Mouse (Mus musculus) right cerebral cortex, postnatal 4 days (tissue): Measurements from ENCODE around the gene Olfr267.

Experiments used
- DNase-seq: peaks from one replicate; pipeline ENCODE4 v3.0.0-alpha.2; 2022

The Olfr267 gene

DNA sequence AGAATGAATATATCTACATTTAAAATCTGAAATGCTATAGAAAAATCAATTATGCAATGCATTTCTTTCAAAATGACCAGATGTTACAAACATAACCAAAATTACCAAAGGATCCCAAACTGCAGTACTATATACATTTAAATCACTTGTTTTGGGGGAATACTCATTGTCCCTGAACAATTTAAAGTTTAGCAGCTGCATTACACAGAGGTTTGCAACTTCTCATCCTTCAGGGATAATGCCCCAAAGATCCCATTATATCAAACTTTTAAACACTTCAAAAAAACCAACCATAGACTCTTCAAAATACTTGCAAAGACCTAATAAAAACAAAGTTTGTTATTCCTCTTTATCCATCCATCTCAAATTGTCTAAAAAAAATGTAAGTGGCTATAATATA is at the start of gene Olfr267:
Gene Olfr267 (minus strand): TSS at position 101 of the 400 bp plus-strand sequence.
- no peak for DNase-seq

DNA sequence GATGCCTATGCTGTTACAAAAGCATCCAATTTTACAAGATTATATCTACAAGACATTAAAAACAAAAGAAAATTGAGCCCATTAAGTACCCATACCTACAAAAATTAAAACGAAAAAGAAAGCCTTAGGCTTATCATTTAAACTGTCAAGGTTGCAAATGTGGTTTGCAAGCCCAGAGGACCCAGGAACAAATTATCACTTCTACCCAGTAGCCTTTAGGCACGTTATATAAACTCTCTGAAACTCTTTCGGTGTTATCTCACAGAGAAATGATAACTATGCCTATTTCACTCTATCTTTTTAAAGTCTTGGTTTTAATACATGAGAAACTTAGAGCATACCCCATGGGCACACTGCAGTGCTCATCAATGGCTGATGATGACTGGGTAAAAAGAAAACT is 45.4 kb upstream of the Olfr267 start:
- DNase-seq = no peak

DNA sequence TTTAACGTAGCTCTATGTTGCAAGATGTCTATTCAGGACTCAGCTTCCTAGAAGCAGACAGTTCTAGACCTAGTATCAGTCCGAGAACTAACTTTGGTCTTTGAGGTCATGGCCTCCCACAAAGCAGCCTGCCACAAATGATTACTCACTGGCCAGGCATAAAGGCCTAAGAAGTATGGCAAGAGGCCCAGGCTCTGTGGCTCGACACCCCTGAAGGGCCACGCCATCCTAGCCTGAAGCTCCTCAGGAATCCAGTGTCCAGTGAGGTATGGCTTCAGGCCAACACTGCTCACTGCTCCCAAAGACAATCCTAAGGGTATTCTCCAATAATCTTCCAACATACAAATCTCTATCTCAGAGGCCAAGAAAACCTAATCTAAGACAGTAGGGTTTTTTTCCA is 38.4 kb upstream of the Olfr267 start:
- no peak for DNase-seq

DNA sequence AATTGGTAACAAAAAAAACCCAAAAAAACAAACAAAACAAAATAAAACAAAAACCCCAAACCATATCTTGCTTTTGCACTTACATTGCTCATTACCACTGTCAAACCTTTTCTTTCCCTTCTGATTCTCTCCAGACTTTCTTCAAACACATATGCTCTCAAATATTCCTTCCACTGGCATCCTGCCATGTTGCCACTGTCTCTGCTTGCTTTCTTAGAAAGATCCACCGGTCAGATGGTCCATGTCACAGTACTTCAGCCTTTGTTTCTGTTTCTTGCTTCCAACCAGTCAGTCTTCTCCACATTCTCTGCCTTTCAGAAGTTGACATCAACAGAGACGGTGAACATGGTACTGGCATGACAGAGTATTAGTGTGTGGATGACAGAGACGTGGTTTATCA is 857 bp downstream of the Olfr267 start:
- peak; percentile 8 for DNase-seq

DNA sequence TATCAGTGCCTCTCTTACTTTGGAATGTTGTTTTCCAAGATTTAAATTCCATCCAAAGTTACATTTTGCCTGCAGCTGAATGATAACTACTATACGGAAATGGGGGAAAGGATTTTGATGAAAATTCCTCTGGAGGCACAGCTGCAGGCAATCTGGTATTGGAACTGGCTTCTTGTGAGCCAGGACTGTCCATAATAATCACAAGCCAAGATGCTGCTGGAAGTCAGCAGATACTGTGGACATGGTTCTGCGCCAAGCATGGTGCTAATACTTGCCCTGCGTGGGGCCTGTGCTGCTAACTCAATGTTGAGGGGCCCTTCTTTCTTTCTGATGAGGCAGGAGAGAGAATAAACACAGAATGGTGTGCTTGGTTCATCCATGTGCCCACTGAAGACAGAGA is 24.1 kb downstream of the Olfr267 start:
- no peak for DNase-seq

DNA sequence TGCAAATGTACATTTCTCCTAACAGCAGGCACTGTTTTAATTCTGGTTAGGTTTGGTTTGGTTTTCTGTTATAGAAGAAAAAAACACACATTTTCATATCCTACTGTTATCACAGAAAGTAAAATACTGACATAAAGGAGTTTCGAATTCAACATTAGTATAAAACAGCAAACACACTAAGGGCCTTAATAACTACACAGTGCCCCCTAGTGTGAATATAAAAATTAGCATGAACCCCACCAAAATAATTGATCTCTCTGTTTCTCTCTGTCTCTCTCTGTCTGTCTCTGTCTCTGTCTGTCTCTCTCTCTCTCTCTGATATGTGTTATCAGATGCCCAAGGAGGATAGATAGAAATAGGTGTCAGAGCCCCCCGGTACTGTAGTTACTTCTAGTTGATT is 38.0 kb downstream of the Olfr267 start:
- no peak for DNase-seq

DNA sequence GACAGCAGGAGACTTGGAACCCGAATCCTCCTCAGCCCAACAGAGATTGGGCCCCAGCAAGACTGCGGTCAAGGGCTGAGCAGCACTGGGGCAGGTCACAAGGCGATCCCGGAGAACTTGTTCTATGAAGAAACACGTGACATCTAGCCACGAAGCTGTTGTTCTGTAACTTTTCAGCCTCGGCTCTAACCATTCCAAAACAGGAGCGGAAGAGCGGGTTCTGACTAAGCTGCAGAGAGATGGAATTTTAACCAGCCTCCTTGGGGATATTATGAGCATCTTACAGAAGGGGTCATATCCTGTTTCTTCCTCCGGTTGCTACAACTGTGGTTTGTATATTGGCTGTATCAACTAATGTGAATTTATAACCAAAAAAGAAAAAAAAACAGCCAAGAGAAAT is 38.4 kb downstream of the Olfr267 start:
- peak; percentile 9 for DNase-seq

DNA sequence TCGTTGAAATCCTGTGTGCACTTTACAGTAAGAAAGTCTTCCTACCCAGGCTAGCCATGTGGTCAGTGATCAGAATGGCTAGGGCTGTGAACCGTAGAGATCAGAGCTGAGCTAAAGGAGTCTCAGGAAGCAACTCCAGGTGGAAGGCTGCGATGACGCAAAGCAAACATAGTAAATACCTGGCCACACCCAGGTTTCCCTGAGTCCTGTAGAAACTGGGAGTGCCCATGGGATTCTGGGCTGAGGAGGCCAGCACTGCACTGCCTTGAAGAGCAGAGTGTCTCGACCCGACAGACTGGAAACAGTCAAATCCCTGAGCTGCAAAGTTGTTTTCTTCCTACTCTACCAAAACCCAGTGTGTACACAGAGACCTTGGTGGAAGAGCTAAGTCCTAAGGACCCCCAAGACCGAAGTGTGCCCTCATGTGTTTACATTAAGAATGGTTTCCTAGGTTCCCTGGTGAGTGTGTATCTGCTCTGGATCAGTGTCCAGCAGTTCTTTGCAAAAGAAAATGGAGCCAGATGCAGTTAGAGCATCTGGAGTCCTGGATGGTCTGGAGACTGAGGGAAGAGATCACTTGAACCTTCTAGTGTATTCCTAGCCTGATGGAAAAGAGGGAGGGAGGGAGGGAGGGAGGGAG is 41.8 kb downstream of the Olfr267 start:
- no peak for DNase-seq

DNA sequence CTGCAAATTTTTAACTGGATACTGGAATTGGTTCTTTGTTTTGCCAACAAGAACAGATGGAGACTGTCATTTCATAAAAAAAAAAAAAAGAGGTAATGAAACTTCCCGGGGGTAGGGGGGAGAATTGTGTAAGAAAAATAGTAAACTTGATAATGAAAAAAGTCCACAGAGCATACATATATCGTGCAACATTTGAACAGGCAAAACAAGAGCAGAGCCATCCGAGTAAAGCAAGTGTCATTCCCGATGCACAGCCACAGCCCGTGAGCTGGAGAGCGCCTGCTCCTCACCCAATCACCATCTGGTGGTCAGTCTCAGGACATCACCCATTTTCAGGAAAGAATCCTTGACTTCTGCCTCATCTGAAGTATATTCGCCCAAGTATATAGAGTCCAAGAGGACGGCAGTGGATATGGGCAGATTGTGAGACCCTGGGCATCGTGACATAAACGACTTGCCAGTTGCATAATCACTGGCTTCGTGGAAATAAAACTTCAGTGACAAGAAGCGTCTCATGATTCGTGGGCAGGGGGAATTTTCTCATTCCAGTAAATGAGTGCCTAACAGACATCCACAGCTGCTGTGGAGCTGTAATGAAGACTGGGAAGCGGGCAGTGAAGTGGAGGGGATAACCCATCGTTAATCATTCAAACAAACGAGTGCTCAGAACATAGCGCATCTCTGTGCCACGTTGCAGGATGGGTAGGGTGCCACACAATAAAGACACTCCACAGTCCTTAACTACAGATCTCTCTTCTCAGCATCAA is 50.5 kb downstream of the Olfr267 start:
- no peak for DNase-seq
